Mouse (Mus musculus) kidney, adult 9 months (tissue): ENCODE data around the gene 4930595D18Rik.
A peak's percentile ranks its signal among the peaks of the same experiment; 100 is the strongest.

ENCODE experiments used
- DNase-seq: peaks from one replicate; pipeline ENCODE4 v3.0.0; 2022

The 4930595D18Rik gene

DNA sequence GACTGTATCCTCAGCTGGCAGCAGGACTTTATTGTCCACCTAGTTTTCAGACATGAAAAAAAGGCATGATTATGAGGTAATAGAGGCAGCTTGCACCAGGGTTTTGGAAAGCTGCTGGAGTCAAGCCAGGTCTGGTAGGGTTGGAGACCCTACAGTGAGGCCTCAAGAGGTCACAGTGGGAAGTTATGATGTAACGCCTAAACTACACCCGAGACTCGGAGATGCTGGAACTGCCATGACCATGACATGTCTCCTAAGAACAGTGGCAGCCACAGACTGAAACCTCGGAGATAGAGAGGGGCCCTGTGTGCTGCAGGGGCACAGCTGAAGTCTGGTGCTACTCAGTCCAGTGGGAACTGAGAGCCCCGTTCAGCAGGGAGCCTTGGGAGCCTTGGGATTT, at the start of gene 4930595D18Rik:
4930595D18Rik (minus strand) TSS at position 16 of the 400 bp plus-strand sequence.
- no peak for DNase-seq

DNA sequence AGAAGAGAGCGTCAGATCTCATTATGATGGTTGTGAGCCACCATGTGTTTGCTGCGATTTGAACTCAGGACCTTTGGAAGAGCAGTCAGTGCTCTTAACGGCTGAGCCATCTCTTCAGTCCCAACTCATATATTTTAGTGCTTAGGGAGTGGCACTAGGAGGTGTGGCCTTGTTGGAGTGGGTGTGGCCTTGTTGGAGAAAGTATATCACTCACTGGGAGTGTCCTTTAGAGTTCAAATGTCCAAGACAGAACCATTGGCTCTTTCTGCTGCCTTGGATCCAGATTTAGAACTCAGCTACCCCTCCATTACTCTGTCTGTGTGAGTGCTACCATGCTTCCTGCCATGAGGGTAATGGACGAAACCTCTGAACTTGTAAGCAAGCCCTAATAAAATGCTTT, 49.5 kb upstream of the 4930595D18Rik start:
- DNase-seq, result no peak

DNA sequence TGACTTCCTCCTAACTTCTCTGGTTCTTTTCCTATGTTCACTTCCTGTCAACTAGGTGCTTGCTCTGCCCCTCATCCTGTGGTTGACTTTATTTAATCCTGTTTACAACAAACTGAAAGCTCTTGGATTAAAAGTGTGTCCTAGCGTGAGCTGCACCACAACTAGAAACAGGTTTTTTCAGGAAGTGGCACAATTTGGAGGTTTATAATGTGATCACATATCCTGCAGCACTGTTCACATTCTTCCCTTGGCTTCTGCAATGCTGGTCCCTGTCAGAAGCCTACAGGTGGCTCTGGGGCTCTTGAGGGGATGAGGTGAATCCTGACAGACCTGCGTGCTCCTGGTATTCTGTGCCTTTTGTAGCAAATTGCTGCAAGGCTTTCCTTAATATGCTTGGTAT, 46.5 kb upstream of the 4930595D18Rik start:
- DNase-seq, result no peak

DNA sequence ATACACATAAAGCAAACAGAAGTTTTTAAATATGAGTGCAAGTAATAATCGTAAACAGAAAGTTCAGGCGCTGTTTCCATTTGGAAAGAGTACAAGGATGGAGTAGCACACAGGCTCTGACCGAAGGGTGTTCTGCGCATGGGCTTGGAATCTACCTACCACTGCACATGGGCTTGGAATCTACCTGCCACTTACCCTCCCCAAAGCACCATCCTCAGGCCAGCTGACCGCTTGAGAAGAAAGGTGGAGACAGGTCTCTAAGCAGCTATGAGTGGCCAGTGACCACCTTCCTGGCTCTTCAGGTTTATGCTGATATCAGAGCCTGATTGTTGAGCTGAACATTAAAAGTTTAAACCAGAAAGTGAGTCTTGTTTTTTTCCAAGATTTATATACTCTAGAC, 44.2 kb upstream of the 4930595D18Rik start:
- DNase-seq, result no peak

DNA sequence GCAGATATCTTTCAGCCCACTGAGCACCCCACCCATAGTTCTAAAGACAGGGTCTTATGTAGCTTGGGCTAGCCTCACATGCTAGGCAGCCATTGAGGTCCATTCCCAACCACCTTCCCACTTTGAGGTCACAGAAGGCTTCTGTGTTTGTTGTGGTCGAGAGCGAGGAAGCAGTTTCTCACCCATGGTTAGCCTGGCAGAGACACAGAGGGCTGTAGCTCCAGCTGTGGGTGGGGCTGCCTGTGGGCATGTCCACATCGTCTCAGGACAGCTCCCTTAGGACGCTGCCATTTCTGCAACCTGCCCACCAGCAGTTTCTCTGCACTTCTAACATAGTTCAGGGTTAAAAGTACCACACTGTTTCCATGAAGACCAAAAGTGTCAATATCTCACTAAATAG, 43.1 kb upstream of the 4930595D18Rik start:
- no peak for DNase-seq

DNA sequence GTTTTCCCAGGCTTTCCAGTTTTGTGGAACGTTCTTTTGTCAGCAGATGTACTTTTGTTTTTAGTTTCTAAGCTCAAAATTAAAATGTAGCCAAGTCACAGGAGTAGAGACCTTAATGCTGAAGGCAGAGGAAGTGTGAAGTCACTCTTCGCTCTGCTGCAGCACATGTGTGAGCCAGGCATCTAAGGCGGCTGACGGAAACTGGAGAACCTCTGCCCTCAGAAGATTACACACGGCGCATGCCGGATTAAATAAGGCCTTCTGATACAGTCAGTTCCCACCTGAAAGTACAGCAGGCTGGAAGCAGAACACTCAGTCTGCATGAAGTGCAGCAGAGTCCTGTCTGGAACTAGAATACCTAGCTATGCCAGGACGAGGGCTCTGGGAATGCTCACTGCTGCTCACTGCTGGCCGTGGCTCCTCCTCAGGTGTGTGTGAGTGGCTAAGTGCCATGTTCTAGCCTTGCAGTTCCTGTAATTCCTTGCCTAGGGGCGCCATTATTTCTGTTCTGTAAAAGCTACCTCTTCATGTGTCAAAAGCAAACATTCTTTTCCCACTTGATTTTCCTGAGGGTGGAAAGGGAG, 41.0 kb upstream of the 4930595D18Rik start:
- peak; percentile 8 for DNase-seq

DNA sequence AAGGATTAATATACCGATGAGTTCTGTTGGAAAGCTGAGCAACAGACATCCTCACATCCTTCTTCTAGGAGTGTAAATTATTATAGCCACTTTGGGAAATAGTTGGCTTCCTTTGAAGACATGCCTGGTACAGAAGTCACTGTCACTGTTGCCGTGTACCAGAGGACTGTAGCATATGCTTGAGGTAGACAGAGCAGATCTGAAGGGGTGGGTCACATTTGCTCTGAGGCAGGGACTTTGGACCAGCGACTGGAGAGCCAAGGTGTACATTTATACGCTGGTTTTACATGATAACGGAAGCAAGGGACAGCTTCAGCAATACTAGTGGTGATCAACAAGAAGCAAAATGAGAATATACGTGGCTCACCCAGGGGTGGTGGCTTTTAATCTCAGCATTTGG, 34.6 kb upstream of the 4930595D18Rik start:
- no peak for DNase-seq

DNA sequence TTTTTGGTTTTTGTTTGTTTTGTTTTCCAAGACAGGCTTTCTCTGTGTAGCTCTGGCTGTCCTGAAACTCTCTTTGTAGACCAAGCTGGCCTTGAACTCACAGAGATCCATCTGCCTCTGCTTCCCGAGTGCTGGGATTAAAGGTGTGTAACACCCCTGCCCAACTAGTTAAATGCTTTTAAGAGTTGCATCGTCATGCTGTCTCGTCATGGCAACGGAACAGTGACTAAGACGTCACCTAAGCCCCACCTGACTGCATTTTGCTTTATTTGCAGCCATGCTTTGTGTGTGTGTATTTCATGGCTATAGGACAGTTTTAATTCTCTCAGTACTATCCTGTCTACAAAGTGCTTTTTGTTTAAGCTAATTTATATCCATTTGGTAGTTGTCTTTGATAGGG, 27.4 kb upstream of the 4930595D18Rik start:
- no peak for DNase-seq

DNA sequence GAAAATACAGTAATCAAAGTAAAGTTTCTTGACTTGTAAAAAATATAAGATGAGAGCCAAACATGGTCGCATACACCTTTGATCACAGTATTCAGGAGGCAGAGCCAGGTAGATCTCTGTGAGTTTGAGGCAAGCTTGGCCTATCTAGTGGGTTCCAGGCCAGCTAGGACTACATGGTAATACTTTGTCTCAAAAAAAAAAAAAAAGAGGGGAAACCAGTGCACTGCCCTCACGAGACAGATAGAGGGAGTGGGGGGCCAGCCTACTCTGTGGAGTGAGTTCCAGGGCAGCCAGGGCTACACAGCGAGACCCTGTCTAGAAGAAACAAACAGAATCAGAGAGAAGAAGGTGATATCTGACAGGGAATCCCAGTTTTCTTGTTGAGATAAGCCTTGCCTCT, 23.4 kb upstream of the 4930595D18Rik start:
- DNase-seq, result no peak

DNA sequence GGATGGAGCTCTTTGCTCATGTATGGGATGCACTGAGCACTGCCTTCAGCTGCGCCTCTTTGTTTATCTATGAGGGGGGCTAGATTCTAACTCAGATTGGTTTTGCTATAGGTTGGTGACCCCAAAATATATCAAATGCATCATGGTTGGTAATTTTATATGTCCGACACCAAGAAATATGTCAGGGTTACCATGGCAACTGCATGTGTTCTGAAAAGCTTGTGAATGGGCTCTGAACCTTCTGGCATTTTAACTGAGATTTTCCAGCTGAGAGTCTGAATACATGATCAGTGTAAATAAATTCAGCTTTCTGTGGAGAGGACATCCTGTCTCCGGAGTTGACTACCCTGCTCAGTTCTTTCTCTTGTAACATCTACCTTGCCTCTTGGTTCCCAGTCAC, 19.7 kb upstream of the 4930595D18Rik start:
- DNase-seq, result no peak

DNA sequence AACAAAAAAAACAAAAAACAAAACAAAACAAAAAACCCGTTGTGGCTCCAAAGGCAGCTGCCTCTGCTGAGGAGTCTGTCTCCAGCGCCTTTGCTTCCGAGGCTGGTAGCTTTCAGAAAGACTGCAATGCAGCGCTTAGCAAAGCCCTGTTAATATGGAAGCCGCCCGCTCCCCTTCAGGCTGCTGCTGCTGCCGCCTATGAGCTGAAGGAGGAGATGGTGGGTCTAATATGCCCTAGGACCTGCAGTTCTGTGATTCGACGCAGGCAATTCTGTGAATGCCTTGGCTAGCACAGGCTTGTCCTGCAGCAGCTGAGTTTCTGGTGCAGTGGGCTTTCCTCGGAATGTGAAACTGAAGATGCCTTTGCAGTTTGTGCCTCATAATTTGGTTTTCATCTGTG, 18.8 kb upstream of the 4930595D18Rik start:
- no peak for DNase-seq

DNA sequence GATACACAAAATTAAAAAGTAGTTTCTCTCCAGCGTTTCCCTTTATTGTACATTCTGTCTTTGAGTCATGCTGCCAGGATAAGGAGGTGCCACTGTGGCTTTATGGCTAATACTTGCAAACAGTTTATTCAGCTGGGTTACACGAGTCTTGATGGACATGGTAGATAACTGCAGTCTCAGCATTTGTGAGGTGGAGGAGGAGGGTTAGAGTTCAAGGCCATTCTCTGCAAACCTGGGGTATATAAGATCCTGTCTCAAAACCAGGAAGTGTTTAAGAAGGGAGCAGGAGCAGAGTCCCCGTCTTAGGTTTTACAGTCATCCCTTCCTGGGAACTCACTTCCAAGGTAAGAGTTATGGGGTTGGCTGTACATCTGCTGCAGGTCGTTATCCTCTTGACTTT, 12.3 kb upstream of the 4930595D18Rik start:
- no peak for DNase-seq

DNA sequence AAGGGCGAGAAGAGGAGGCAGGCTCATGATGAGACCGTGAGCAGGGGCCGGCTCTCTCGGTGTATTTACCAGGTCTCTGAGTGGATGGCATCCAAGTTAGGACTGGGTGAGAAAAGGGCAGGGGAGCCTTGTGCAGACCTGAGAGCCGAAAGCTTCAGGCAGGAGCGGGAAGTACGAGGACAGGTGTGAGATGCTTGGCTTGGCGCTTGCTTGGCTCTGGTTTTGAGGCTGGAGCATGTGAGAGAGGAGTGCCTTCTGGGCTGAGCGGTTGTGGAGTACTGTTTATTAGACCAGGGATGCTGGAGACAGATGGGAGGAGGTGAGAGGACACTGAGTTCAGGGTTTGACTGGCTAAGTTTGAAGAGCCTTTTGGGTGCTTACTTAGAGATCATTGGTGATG, 9.0 kb upstream of the 4930595D18Rik start:
- DNase-seq, result no peak

DNA sequence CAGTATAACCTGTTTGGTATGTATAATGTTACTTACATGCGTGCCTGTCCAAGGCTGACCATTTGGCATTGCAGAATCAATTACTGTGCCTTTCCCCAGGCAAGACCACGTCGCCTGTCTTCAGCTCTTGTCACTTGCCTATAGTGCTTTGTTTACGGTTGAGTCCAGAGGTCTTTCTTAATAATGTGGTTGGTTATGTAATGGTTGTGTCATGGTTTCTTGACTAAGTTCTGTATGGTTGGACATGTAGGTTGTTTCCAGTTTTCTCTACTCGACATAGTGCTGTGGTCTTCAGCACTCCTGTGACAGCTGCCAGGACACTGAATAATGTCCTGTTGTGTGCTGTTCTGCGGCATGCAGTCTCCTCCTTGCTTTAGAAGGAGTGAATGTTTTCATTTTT, 8.5 kb upstream of the 4930595D18Rik start:
- DNase-seq, result no peak

DNA sequence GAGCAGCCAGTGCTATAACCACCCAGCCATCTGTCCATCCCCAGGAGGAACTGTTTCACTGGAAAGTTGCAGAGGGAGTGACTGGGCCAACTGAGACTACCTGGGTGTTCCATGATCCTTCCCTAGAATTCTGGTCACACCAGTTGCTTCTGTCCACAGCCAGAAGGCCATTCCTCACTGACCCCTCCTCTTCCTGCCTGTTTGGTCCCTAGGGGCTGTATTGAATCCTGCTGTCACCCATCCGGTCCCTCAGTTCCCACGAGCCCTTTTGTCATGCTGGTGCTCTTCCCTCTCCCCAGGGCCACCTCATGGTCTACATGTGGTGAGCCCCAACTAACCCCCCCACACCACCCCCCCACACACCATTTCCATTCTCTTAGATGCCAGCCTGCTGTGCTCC, 6.6 kb upstream of the 4930595D18Rik start:
- DNase-seq, result peak; percentile 19

DNA sequence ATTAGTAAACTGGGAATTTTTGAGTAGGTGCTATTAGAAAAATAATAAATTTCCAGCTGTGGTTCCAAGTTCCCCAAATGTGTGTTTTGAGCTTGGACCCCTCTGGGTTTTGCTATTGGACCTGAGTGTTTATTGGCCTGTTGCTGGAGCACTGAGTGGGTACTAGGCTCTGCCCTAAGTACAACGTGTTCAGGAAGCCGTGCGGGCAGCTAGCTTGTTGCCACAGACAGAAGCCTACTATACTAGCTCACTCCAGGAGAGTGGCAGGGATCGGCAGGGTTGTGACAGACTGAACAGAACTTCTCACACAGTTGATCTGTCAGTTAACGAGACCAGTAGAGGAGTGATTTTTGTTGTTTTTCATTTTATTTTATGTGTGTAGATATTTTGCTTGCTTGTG, 6.1 kb upstream of the 4930595D18Rik start:
- DNase-seq, result no peak

DNA sequence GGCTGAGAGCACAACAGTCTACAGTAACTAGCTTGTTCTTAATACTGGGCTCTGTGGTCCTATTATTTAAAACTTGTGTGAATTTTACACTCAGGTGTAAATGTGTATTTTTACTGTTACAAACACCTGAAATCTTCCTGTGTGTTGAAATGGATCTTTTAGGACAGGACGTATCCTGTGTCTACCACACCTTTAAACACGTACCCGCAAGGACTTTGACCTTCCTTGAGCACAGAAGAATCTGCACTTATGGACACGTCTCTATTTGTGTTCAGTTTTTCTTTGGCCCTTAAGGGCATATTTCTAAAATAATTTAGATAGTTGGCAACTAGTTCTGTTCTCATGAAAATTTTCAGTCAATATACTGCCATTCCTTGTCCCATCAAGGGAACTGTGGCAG, 4.0 kb upstream of the 4930595D18Rik start:
- DNase-seq, result no peak

DNA sequence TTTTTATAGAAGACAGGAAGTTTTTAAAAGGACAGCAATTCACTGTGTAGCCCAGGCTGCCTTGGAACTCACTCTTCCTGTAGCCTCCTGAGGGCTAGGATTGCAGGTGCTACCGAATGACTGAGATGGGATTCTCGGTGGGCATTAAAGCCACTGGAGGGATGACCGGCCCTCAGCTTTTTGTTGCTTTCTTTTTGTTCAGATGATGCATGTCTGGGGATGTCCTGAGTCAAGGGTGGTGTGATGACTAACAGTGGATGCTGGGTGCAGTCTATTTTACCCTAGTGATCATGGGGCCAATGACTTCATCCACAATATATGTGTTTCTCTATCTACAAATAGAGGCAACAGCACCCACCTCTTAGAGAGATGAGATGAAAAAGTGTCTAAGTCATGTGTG, 2.7 kb upstream of the 4930595D18Rik start:
- no peak for DNase-seq

DNA sequence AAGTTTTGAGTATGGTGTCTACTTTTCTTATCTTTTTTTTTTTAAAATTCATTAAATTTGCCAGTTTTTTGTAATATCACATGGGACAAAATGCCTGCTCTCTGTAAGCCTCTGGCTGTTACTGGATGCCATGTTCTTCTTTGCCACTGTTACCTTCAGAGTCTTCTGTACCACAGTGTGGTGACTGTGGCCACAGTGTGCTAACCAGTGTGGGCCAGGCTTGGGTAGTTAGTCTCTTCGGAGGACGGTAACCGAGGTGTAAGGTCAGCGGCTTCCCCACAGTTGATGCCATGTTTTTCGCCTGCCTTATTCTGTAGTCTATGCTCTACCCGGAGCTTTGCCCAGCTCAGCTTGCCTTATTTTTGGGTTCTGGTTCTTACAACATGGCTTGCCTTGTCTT, 1.9 kb downstream of the 4930595D18Rik start:
- DNase-seq, result no peak

DNA sequence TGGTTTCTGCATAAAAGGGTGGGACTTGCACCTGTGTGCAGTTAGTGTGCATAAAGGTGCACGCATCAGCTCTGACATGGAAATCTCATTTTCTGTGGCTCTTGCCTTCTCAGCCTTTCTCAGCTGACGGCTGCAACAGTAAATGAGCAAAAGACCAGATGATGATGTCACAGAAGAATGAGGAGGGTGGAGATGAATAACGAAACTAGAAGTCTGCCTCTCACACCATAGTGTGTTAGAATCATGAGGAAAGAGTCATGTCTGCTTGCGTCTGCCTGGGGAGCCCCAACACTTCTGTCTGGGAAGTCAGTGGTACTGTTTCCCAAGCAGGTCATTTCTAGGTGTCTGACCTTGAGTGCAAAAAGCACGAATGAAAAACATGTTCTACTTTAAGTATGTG, 2.4 kb downstream of the 4930595D18Rik start:
- no peak for DNase-seq

DNA sequence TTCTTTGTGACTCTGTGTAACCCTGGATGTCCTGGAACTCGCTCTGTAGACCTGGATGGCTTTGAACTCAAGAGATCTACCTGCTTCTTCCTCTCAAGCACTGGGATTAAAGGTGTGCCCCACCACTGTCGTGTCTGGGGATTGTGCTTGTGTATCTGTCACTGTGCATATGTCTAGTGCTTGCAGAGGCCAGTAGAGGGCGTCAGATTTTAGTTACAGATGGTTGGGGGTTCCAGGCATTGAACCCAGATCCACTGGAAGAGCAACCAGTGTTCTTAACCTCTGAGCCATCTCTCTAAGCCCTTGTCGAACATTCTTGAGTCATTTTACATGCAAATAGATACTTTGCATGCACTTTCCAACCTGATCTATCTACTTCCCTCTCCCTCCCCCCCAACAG, 5.5 kb downstream of the 4930595D18Rik start:
- DNase-seq, result no peak

DNA sequence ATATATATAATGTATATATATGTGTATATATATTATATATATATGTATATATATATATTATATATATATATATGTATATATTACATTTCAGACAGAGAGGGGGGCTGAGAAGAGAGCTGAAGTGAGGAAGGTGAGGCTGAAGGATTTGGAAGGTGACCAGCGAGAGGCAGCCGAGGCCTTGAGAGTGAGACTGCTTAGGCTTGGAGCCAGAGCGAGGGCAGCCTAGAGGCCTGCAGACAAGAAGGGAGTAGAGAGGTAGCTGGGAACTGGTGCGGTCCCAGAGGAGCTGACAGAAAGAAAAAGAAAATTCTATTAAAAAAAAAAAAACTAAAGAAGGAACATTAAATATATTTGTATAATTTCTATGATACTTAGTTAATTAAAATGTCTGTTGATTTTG, 15.4 kb downstream of the 4930595D18Rik start:
- DNase-seq, result peak; percentile 17

DNA sequence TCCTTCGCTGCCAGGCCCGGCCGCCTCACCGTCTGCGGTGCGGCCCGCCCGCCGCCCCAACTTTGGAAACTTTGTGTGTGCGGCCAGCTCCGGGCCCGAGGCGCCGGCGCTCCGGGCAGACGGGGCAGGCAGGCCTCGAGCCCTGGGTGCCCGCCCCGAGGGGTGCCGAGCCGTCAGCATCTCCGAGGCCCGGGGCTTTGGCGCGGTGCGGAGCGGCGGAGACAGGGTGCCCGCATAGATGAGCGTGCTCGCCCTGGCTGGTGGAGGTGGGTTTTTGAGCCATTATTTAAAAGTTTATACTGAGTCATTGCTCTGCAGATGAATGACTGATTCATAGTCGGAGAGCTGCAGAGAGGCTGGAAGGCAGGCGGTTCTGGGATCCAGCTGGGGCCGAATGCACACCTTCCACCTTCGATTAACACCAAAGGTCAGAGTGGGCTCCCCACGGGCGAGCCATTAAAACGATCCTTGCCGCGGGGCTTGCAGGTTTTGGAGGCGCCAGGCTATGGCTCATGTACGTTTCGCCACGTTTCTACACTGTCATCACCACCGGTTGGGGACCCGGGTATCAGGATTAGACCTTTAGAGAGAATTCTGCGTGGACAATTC, 17.5 kb downstream of the 4930595D18Rik start:
- peak; percentile 20 for DNase-seq

DNA sequence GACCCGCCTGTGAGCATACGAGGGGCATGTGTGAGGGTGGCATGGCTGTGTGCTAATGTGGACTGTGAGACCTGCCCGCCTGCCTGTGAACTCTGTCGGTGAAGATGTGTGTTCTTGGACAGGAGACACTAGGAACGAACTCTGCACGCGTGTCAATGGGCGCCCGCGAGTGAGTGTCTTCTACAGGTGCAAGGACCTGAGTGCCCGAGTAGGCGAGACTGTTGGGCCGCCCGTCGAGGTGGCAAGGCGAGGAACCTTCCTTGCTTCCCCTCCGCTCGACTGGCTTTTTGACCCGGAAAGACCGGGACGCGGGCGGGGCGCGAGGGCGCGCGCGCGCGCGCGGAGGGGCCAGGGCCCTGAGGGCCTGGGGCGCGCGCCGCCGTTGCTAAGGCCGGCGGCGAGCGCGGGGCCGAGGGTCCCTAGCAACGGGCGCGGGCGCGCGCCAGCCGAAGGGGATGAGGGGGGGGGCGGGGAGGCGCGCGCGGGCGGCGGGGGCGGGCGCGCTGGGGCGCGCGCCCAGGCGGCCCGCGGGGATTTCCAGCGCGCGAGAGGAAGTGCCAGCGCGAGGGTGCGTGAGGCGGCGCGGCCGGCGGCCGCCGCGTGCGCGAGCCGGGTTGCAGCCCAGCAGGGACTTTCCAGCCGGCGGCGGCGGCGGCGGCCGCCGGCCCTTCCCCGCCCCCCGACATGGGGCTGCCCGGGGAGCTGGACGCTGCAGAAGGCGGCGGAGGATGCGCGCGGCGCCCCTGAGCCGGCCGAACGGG, 18.3 kb downstream of the 4930595D18Rik start, which contains the start of gene Traf3:
Traf3 (plus strand) TSS at position 540 of the 761 bp plus-strand sequence.
- DNase-seq, result peak; percentile 76
